Mouse (Mus musculus): ENCODE data around the gene Negr1.

- TF ChIP-seq POLR2A (IDR thresholded peaks at IDR 0.05; ENCODE audit: insufficient read depth, low read length): no peak
- TF ChIP-seq CTCF (IDR thresholded peaks at IDR 0.05; ENCODE audit: low read depth, low read length): no peak
Measured at GRCm38 (mm10) chr3:156690059-156690605, 128.5 kb downstream of the Negr1 start.

All from ES-Bruce4 (cell line).